Mouse (Mus musculus): ENCODE results near the gene Gm14085.

DNA sequence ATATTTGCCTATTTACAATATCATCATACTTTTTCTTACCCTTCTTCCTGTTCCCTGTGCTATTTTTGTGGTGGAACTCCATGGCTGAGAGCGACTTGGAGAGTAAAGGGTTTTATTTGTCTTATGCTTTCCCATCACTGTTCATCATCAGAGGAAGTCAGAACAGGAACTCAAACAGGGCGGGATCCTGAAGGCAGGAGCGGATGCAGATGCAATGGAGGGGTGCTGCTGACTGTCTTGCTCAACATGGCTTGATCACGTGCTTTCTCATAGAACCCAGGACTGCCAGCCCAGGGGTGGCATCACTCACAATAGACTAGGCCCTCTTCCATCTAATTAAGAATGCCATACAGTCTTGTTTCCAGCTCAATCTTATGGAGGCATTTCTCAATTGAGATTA is 34.4 kb upstream of the Gm14085 start:
- no peak for TF ChIP-seq CTCF (IDR thresholded peaks at IDR 0.05)
- TF ChIP-seq EP300 (IDR thresholded peaks at IDR 0.05; ENCODE audit: insufficient read depth, low read depth, low read length): no peak
